Mouse (Mus musculus): ENCODE results near the gene Mrpl34.
"Not testable (repeated sequence)": the region's sequence is repeated elsewhere in the genome, so short reads cannot be mapped to it uniquely, and the experiment has no call there.

Gene Mrpl34

GRCm38 (mm10) chr8:71464513-71465500 lies at the start of gene Mrpl34:
Gene Mrpl34, plus strand, starts transcription at chr8:71464959.
- DNase-seq (ENCODE audit: low spot score) = peak; percentile 100

GRCm38 (mm10) chr8:71422121-71422520 lies 42.6 kb upstream of the Mrpl34 start:
- no peak for DNase-seq (ENCODE audit: low spot score)

- DNase-seq (ENCODE audit: low spot score) = not testable (repeated sequence)
These were observed 31.8 kb upstream of the Mrpl34 start for GRCm38 (mm10) chr8:71432935-71433334.

DNA sequence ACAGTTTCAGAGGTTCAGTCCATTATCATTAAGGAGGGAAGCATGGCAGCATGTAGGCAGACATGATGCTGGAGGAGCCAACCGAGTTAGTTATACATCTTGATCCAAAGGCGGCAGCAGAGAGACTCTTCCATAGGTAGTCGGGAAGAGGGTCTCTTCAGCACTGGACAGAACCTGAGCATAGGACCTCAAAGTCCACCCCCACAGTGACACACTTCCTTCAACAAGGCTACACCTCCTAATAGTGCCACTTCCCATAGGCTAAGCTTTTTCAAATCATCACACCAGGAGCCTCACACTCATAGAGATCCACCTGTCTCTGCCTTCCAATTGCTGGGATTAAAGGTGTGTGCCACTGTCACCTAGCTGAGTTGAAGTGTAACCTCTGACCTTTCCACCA lies 27.7 kb upstream of the Mrpl34 start:
- no peak for DNase-seq (ENCODE audit: low spot score)

DNA sequence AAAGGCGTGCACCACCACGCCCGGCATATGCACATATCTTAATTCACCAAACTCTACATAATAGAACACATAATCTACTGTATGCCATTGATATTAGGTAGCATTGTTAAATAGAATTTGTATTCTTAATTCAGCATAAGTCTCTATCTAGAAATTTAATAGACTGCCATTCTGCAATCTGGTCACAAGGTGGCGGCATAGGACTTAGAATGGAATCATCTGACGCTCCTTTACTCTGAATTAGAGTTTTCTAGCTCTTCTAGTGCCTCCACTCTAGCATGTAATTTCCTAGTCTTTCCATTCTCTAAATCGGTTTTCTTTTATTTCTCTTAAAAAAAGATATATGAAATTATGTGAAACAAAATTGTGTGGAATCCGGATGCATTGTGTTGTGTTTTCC lies 23.4 kb upstream of the Mrpl34 start:
- peak; percentile 91 for DNase-seq (ENCODE audit: low spot score)

DNA sequence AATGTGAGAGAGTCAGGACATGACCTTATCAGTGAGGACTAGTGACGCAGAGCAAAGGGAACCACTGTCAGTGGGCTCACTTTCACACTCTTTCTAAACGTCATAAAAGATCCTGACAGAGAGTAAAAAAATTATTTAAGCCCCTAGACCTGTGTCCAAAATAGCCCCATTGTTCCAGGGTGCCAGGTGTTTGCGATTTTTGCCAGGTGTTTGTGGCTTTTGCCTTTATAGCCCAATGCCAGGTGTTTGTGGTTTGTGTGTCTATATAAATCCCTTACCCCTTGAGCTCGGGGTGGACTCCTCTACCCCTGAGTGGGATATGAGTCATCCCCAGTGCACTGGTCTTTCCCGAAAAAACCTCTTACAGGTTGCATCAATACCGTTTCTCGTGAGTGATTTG lies 19.7 kb upstream of the Mrpl34 start:
- DNase-seq (ENCODE audit: low spot score) = no peak

DNA sequence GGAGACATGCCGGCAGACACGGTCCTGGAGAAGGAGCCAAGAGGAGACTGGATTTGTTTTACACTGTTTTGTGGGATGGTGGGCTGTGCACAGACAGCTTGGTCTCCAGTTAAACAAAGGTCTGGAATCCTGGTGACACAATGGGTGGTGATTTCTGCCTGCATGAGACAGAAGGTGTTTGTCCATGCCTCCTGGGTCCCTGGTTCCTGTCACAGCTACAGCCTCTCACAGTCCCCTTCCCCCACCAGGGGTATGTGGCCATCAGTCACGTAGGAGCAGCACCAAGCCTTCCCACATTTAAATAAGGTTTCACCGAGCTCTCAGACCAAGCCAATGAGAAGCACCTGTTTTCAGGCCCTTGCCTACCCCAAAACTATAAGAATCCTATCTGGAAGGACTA lies 13.4 kb upstream of the Mrpl34 start:
- no peak for DNase-seq (ENCODE audit: low spot score)

DNA sequence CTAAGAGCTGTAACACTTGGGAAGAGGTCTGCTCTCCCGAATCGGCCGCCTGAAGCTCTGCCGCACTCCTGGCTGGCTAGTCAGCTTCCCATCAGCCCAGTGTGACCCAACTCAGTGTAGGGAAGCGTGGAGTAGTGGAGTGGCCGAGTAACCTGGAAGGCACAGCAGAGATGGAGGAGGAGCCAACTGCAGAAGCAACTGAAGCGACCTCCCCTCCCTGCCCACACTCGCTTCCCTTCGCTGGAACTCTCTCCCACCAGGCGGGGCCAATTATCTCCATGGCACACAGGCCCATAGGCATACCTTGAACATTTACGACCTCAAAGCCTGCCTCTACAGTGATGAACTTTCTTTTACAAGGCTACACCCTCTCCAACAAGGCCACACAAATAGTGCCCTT lies 13.0 kb upstream of the Mrpl34 start:
- DNase-seq (ENCODE audit: low spot score) = no peak

DNA sequence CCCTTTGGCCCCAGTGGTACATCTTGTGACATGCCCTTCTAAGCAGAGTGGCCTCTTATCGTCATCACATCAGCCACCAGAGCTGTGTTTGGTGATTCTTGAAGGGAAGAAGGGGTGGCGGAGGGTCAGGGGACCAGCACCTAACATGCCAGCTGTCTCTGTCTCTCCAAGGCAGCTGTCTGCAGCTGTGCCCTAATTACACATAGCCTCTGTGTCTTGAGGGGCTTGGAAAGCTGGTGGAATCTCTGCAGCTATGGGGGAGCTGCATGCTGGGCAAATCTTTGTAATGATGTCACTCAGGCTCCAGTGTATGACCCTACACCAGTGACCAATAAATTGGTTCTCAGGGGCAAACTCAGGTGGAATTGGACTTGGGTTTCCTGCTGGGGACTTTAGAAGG lies 12.1 kb upstream of the Mrpl34 start:
- DNase-seq (ENCODE audit: low spot score) = no peak

DNA sequence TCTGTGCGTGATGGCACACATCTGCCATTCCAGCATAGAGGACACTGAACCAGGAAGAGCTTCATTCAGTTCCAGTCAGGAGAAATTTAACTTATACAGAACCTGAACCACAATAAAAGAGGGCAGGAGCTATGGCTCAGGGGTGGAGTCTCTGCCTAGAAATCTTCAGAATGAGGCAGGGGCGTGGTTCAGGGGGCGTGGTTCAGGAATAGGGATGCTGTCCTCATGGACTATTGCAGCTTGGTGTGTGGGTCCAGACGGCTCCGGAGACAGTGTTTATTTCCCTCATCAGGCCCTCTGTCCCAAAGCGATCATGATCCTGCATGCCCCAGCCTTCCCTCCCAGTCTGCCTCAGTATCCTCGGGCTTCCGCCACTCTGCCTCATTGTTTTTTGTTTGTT lies 10.1 kb upstream of the Mrpl34 start:
- DNase-seq (ENCODE audit: low spot score) = no peak

- DNase-seq (ENCODE audit: low spot score) = no peak
These were observed 7.9 kb upstream of the Mrpl34 start for GRCm38 (mm10) chr8:71456906-71457305.

DNA sequence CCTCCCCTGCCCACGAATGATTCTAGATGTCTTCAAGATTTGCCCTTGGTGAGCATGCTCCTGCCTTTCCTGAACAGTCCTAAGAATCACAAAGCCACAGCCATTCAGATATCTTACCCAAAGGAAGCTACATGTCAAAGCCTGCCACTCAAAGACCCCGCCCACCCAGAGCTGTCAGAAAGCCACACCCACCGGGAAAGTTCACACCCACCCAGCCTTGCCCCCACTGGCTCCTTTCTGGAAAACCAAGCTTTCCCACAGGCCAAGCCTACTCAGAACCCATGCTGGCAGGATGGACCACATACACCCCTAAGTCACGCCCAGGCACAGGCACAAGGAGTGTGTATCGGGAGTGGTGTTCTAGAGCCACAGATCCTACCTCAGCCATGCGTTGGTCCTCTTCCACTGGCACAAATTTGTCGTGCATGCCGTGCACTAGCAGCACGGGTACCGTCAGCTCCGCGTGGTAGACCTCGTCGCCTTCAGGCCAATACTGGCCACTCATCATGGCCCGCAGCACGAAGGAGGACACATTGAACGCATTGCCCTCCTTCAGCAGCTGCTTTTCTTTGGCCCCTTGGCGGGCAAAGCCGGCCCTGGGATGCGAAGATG lies 7.0 kb upstream of the Mrpl34 start:
- no peak for DNase-seq (ENCODE audit: low spot score)

DNA sequence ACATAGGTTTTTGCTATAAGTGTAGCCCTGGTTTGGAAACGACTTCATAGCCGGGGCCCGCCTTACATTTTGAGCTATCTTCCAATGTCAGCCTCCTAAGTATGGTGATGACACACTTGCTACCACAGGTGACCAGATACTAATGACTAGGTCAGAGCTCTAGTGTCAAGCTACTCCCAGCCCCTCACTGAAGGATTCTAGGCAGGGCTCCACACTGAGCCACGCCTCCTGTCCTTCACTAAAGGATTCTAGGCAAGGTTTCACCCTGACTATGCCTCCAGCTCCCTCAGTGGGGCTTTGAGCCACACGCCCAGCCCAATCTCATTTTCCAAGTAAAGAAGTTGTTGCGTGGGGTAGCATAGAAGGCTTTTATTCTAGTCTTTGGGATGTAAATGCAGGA lies 4.0 kb upstream of the Mrpl34 start:
- no peak for DNase-seq (ENCODE audit: low spot score)

DNA sequence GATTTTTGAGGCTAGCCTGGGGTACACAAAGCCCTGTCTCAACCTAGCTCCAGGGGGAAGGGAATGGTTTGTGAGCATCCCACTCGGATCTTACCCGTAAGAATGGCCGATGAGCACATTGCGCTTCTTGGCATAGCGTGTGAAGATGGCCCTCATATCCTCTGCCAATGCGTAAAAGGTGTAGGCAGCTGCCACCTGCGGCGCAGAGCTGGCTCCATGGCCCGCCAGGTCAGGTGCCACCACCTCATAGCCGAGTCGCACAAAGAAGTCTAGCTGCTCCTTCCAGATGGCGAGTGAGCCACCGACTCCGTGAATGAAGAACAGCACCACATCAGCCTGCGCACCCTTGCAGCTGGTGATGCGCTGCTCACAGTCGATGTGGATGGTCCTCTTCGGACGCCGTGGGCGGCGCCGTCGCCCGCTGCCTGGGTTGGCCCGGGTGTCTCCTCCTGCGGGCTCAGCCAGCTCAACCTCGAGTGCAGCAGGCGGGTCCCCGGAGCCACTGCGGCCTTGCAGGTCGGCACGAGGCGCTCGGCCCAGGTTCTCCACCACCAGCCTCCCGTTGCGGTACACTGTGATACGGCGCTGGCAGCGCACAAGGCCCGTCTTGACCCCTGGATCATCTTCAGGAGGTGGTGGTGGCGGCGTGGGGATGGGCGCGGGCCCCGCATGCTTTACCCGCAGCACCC lies 3.5 kb upstream of the Mrpl34 start:
- DNase-seq (ENCODE audit: low spot score) = no peak

DNA sequence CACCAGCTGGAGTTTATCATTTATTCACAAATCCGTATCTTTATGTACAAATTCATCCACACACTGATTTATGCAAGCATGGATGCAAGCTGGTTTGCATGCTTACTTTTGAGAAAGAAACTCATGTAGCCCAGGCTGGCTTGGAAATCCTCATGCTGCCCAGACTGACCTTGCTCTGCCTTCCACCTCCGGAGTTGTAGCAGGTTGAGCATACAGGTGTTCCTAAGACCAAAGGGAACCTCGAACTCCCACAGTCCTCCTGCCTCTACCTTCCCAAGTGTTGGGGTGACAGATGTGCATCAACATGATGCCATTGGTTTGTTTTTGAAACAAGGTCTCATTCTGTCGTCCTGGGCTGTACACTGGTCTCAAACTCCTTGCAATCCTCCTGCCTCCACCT lies 2.6 kb upstream of the Mrpl34 start:
- no peak for DNase-seq (ENCODE audit: low spot score)

DNA sequence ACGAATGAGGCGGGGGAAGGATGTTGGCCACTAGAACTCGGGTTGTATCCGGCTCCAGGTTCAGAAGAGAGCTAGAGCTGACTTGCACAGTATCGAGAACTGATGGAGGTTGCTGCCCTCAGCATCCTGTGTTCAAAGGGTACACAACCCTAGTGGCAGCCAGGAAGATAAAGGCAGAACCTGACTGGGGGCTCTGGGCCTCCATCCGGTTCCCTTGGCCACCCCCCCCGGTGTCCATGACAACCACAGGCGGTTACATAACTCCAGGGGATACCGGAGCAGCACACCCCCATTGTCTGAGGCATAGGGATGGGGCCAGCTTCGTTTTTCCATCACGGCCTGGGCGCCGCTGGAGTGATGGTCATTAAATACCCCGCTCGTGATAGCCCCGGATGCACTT lies 2.0 kb upstream of the Mrpl34 start:
- peak; percentile 35 for DNase-seq (ENCODE audit: low spot score)

DNA sequence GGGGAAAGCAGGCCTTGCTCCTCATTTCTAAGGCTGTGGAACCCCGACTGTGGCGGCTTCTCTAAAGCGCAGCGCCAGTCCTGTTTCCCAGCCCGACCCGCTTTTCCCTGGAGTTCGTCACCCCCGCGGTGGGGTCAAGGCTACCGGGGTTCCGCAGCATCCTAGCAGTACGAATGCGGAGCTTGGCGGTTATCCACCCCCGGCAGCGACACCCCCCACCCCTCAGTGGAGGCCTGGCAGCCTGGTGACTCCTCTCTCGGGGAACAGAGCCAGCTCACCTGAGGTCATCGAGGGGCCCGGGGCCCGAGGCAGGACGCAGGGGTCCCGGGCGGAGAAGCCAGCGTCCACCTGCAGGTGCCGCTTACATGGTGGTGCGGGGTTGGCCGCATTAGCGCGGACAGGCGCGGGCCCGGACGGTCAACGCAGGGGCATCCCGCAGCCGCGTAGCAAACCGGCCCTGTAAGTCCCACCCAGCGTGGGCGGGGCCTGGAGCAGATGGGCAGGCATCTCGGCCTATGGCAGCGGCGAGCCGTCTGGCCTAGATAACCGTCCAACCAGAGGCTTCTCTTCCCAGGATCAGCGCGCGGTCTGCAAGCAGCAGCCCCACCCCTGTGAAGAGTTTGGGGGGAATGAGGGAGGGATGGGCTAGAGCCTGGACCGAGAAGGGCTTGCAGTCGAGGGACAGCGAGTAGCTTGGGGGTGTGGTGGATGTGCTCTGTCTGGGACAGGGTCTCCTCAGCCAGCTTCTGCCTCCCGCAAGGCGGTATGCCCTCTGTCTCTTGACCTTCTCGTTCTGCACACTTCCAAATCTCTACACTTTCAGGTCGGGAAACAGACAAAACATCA lies 1.3 kb upstream of the Mrpl34 start, which contains the start of gene Abhd8:
Abhd8 (minus strand) TSS at position 468 of the 846 bp plus-strand sequence.
- peak; percentile 99 for DNase-seq (ENCODE audit: low spot score)

DNA sequence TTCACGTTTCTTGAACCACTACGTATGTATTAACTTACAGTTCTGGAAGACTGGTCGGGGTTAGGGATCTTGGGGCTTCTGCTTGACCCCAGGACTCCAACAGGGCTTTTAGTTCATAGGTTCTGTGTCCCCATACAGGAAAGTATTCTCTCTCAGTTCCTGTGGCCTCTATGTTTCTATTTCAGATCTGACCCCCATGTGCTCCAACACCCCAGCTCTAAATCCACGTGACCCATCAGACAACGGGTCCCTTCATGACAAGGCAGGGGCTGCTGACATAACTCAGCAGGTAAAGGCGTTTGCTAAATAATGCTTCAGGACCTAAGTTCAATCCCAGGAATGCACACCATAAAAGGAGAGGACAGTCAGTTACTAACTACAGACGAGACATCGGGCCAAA lies 974 bp downstream of the Mrpl34 start:
- DNase-seq (ENCODE audit: low spot score) = no peak

DNA sequence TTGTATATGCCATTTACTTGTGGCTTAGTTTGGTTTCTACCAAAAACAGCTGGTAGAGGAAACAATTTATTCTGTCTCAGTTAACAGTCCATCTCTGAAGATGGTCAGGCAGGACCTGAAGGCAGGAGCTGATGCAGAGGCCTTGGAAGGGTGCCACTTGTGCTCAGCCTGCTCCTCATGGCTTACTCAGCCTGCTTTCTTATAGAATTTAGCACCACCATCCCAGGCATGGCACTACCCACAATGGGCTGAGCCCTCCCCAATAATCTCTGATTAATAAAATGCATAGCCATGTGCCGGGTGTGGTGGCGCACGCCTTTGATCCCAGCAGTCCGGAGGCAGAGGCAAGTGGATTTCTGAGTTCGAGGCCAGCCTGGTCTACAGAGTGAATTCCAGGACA lies 1.4 kb downstream of the Mrpl34 start:
- no peak for DNase-seq (ENCODE audit: low spot score)

DNA sequence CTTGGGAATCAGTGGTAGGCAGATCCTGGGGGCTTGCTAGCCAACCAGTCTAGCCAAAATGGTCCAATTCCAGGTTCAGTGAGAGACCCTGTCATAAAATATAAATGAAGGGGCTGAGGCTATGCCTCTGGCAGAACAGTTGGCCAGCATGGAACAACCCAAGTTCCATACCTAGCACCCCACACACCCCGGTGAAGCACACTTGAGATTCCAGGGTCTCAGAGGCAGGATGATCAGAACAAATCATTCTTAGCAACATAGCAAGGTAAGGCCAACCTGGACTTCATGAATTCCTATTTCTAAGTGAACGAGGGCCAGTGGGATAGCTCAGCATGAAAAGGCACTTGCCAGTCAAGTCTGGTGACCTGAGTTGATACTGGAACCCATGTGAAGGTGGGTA lies 2.4 kb downstream of the Mrpl34 start:
- DNase-seq (ENCODE audit: low spot score) = no peak

GRCm38 (mm10) chr8:71468001-71468400 lies 3.2 kb downstream of the Mrpl34 start:
- no peak for DNase-seq (ENCODE audit: low spot score)

DNA sequence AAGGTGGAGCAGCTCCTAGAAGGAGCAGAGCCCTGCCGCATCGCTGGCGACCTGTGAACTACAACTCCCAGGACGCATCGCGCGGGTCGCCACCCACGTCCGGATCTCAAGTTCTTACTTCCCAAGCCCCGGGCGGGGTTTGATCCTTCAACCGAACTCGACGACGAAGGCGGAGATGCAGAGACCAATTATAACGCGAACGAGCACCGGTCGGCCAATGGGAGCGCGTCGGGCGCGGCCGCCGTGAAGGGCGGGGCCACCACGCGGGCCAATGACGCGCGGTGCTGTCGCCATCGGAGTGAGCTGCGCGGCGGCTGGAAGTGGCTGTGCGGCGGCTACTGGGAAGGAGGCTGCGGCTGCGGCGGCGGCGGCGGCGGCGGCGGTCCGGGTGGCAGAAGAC lies 4.2 kb downstream of the Mrpl34 start, which contains the start of gene Dda1:
Dda1 (plus strand) TSS at position 284 of the 400 bp plus-strand sequence.
- peak; percentile 99 for DNase-seq (ENCODE audit: low spot score)

Data from retina, embryonic 14.5 days (tissue).